Mouse (Mus musculus): ENCODE measurements around the gene Bcl7c.
A peak's percentile ranks its signal among the peaks of the same experiment; 100 is the strongest.
"Not testable (repeated sequence)": the region's sequence is repeated elsewhere in the genome, so short reads cannot be mapped to it uniquely, and the experiment has no call there.

The Bcl7c gene

GRCm38 (mm10) chr7:127641260-127641659 lies 67.5 kb downstream of the Bcl7c start:
- DNase-seq, result no peak

GRCm38 (mm10) chr7:127636963-127637362 lies 71.8 kb downstream of the Bcl7c start:
- DNase-seq, result no peak

GRCm38 (mm10) chr7:127631416-127631815 lies 77.3 kb downstream of the Bcl7c start:
- DNase-seq, result no peak

- DNase-seq, result no peak
Observed at GRCm38 (mm10) chr7:127628646-127629045, 80.1 kb downstream of the Bcl7c start.

GRCm38 (mm10) chr7:127626471-127626870 lies 82.3 kb downstream of the Bcl7c start:
- DNase-seq, result no peak

GRCm38 (mm10) chr7:127626039-127626438 lies 82.7 kb downstream of the Bcl7c start:
- DNase-seq, result no peak

GRCm38 (mm10) chr7:127618402-127618801 lies 90.3 kb downstream of the Bcl7c start:
- DNase-seq, result not testable (repeated sequence)

GRCm38 (mm10) chr7:127617962-127618361 lies 90.8 kb downstream of the Bcl7c start:
- peak; percentile 37 to 51 for DNase-seq

GRCm38 (mm10) chr7:127616881-127617280 lies 91.9 kb downstream of the Bcl7c start:
- DNase-seq, result peak in 1 of 2 experiments; percentile 25

GRCm38 (mm10) chr7:127616336-127616735 lies 92.4 kb downstream of the Bcl7c start:
- peak in 1 of 2 experiments; percentile 45 for DNase-seq

- DNase-seq, result peak; percentile 43 to 63
Observed at GRCm38 (mm10) chr7:127614891-127615843, 93.6 kb downstream of the Bcl7c start, which contains the start of gene Zfp629. Gene Zfp629, minus strand, starts transcription at chr7:127615797.

- peak; percentile 41 to 45 for DNase-seq
Observed at GRCm38 (mm10) chr7:127614511-127614890, 94.2 kb downstream of the Bcl7c start.

- DNase-seq, result peak in 1 of 2 experiments; percentile 12
Observed at GRCm38 (mm10) chr7:127614091-127614490, 94.6 kb downstream of the Bcl7c start.

- DNase-seq, result peak in 1 of 2 experiments; percentile 4
Observed at GRCm38 (mm10) chr7:127613501-127613900, 95.2 kb downstream of the Bcl7c start.

- peak in 1 of 2 experiments; percentile 2 for DNase-seq
Observed at GRCm38 (mm10) chr7:127611561-127611960, 97.2 kb downstream of the Bcl7c start.
